9 mouse cellular contexts compared by ENCODE assay signal in genomic region chr9:110682697-110683096, GRCm38 (mm10). TPM values are rescaled to one million over a fixed set of nuclear protein-coding genes. Genes with fewer than 3 reads are reported as not detected.
DNase-seq lines count a peak whose midpoint lies in the region; ATAC-seq lines count a peak whose summit lies in the region.
"Not testable (repeated sequence)": the region's sequence is repeated elsewhere in the genome, so short reads cannot be mapped to it uniquely, and the experiment has no call there.
"Had no signal": no experiment of that assay in that cellular context is flagged by ENCODE, and none has a peak within 500 bp of the region (broad histone marks: within the 10 kb centered on the region; RNA-seq: fewer than 3 reads in every experiment).

No protein-coding gene starts in this region.

- 82% methylated on average over 3 of the region's 3 CpGs for WGBS in forebrain, embryonic 15.5 days
- 86% methylated on average over 3 of the region's 3 CpGs for WGBS in heart, embryonic 16.5 days
- 63% methylated on average over 3 of the region's 3 CpGs for WGBS in kidney, embryonic 15.5 days
- WGBS in lung, embryonic 15.5 days: 65% methylated on average over 3 of the region's 3 CpGs
- WGBS in midbrain, embryonic 13.5 days: 95% methylated on average over 3 of the region's 3 CpGs
- 65% methylated on average over 3 of the region's 3 CpGs for WGBS in stomach, embryonic 15.5 days

- H3K27me3 ChIP-seq in forebrain, embryonic 15.5 days; heart, embryonic 16.5 days (ENCODE audit: control insufficient read depth, insufficient read depth, low read length); kidney, embryonic 15.5 days; lung, embryonic 15.5 days; midbrain, embryonic 13.5 days; stomach, embryonic 15.5 days (replicated peaks): not testable (repeated sequence)

- H3K9ac ChIP-seq in forebrain, embryonic 15.5 days (replicated peaks); heart, embryonic 16.5 days (ENCODE audit: low read length); kidney, embryonic 15.5 days; lung, embryonic 15.5 days; midbrain, embryonic 13.5 days (replicated peaks); stomach, embryonic 15.5 days: not testable (repeated sequence)

- H3K4me3 ChIP-seq in forebrain, embryonic 15.5 days; heart, embryonic 16.5 days (ENCODE audit: low read length); kidney, embryonic 15.5 days (replicated peaks); lung, embryonic 15.5 days; midbrain, embryonic 13.5 days (replicated peaks); stomach, embryonic 15.5 days (replicated peaks): not testable (repeated sequence)

- peak; percentile 28 for DNase-seq in Muller cell, postnatal 12 days (ENCODE audit: inconsistent ontology term)

- H3K9me3 ChIP-seq in forebrain, embryonic 15.5 days; heart, embryonic 16.5 days (replicated peaks; ENCODE audit: control insufficient read depth, low read length); kidney, embryonic 15.5 days (replicated peaks); lung, embryonic 15.5 days; midbrain, embryonic 13.5 days; stomach, embryonic 15.5 days: not testable (repeated sequence)

- H3K36me3 ChIP-seq in forebrain, embryonic 15.5 days; heart, embryonic 16.5 days (ENCODE audit: control insufficient read depth, insufficient read depth); kidney, embryonic 15.5 days; lung, embryonic 15.5 days; midbrain, embryonic 13.5 days; stomach, embryonic 15.5 days: not testable (repeated sequence)

- not testable (repeated sequence) for ATAC-seq in forebrain, embryonic 15.5 days (replicated peaks); heart, embryonic 16.5 days (replicated peaks; ENCODE audit: extremely low read depth, insufficient read depth, low FRiP score); kidney, embryonic 15.5 days (replicated peaks; ENCODE audit: low FRiP score); lung, embryonic 15.5 days (ENCODE audit: borderline replicate concordance, extremely low read depth, low FRiP score, low TSS enrichment); midbrain, embryonic 13.5 days; stomach, embryonic 15.5 days (ENCODE audit: insufficient read depth, low FRiP score, low read depth)

- H3K4me1 ChIP-seq in forebrain, embryonic 15.5 days: peaks cover 53% of the 10 kb centered on the region
- peaks cover 78% of the 10 kb centered on the region for H3K4me1 ChIP-seq in heart, embryonic 16.5 days (ENCODE audit: control insufficient read depth, insufficient read depth, low read length)
- H3K4me1 ChIP-seq in kidney, embryonic 15.5 days: peaks cover 61% of the 10 kb centered on the region
- peaks cover 50% of the 10 kb centered on the region for H3K4me1 ChIP-seq in lung, embryonic 15.5 days
- H3K4me1 ChIP-seq in midbrain, embryonic 13.5 days (replicated peaks): peaks cover 68% of the 10 kb centered on the region
- peaks cover 32% of the 10 kb centered on the region for H3K4me1 ChIP-seq in stomach, embryonic 15.5 days

- peak overlapping the region; percentile 72; the same call in 1 of the 2 replicates for H3K27ac ChIP-seq in forebrain, embryonic 15.5 days (replicated peaks)
- H3K27ac ChIP-seq in heart, embryonic 16.5 days (ENCODE audit: low read length): peak overlapping the region; percentile 97
- peak overlapping the region; percentile 92 for H3K27ac ChIP-seq in kidney, embryonic 15.5 days
- H3K27ac ChIP-seq in lung, embryonic 15.5 days: peak overlapping the region; percentile 98
- 0 out of 2 replicates have a peak overlapping the region, but pooled peaks have one; percentile 67 for H3K27ac ChIP-seq in midbrain, embryonic 13.5 days
- H3K27ac ChIP-seq in stomach, embryonic 15.5 days: peak overlapping the region; percentile 98; the same call in 1 of the 2 replicates

- not testable (repeated sequence) for H3K4me2 ChIP-seq in forebrain, embryonic 15.5 days (replicated peaks); heart, embryonic 16.5 days (ENCODE audit: low read depth, low read length); kidney, embryonic 15.5 days; lung, embryonic 15.5 days; midbrain, embryonic 13.5 days (replicated peaks); stomach, embryonic 15.5 days

RNA-seq across cellular contexts. Expression of gene Ccdc12, which starts 26.4 kb away (rescaled TPM):
- polyA plus RNA-seq in forebrain, embryonic 15.5 days (2015; fragmentation: Nextera tagmentation; extraction: Ambion mirVana): 120 and 130 TPM in 2 replicates
- 139 and 147 TPM in 2 replicates for polyA plus RNA-seq in heart, embryonic 16.5 days (2015; fragmentation: Nextera tagmentation; extraction: Ambion mirVana)
- 151 and 157 TPM in 2 replicates for polyA plus RNA-seq in kidney, embryonic 15.5 days (2015; fragmentation: Nextera tagmentation; extraction: Ambion mirVana)
- 151 TPM in 2 replicates for polyA plus RNA-seq in lung, embryonic 15.5 days (2015; fragmentation: Nextera tagmentation; extraction: Ambion mirVana)
- 136 and 140 TPM in 2 replicates for polyA plus RNA-seq in midbrain, embryonic 13.5 days (2015; fragmentation: Nextera tagmentation; extraction: Ambion mirVana)
- polyA plus RNA-seq in stomach, embryonic 15.5 days (2015; fragmentation: Nextera tagmentation; extraction: Ambion mirVana): 146 and 160 TPM in 2 replicates

RNA-seq across cellular contexts. Expression of gene Nbeal2, which starts 28.7 kb away (rescaled TPM):
- polyA plus RNA-seq in forebrain, embryonic 15.5 days (2015; fragmentation: Nextera tagmentation; extraction: Ambion mirVana): 2.1 and 2.4 TPM in 2 replicates
- 3.3 and 3.8 TPM in 2 replicates for polyA plus RNA-seq in heart, embryonic 16.5 days (2015; fragmentation: Nextera tagmentation; extraction: Ambion mirVana)
- polyA plus RNA-seq in kidney, embryonic 15.5 days (2015; fragmentation: Nextera tagmentation; extraction: Ambion mirVana): 3.7 and 5.5 TPM in 2 replicates
- 3.6 and 4.2 TPM in 2 replicates for polyA plus RNA-seq in lung, embryonic 15.5 days (2015; fragmentation: Nextera tagmentation; extraction: Ambion mirVana)
- polyA plus RNA-seq in midbrain, embryonic 13.5 days (2015; fragmentation: Nextera tagmentation; extraction: Ambion mirVana): 2.0 and 3.1 TPM in 2 replicates
- 6.2 and 6.9 TPM in 2 replicates for polyA plus RNA-seq in stomach, embryonic 15.5 days (2015; fragmentation: Nextera tagmentation; extraction: Ambion mirVana)

RNA-seq across cellular contexts. Expression of gene Nradd, which starts 58.4 kb away (rescaled TPM):
- polyA plus RNA-seq in forebrain, embryonic 15.5 days (2015; fragmentation: Nextera tagmentation; extraction: Ambion mirVana): 29.1 and 32.8 TPM in 2 replicates
- 16.4 and 17.2 TPM in 2 replicates for polyA plus RNA-seq in heart, embryonic 16.5 days (2015; fragmentation: Nextera tagmentation; extraction: Ambion mirVana)
- 55.2 and 56.4 TPM in 2 replicates for polyA plus RNA-seq in kidney, embryonic 15.5 days (2015; fragmentation: Nextera tagmentation; extraction: Ambion mirVana)
- 51.2 and 55.6 TPM in 2 replicates for polyA plus RNA-seq in lung, embryonic 15.5 days (2015; fragmentation: Nextera tagmentation; extraction: Ambion mirVana)
- 33.8 and 36.6 TPM in 2 replicates for polyA plus RNA-seq in midbrain, embryonic 13.5 days (2015; fragmentation: Nextera tagmentation; extraction: Ambion mirVana)
- polyA plus RNA-seq in stomach, embryonic 15.5 days (2015; fragmentation: Nextera tagmentation; extraction: Ambion mirVana): 28.5 and 30.5 TPM in 2 replicates

RNA-seq across cellular contexts. Expression of gene Myl3, which starts 59.0 kb away (rescaled TPM):
- polyA plus RNA-seq in forebrain, embryonic 15.5 days (2015; fragmentation: Nextera tagmentation; extraction: Ambion mirVana): 0.45 and 1.3 TPM in 2 replicates
- polyA plus RNA-seq in heart, embryonic 16.5 days (2015; fragmentation: Nextera tagmentation; extraction: Ambion mirVana): 4,391 and 5,295 TPM in 2 replicates
- polyA plus RNA-seq in kidney, embryonic 15.5 days (2015; fragmentation: Nextera tagmentation; extraction: Ambion mirVana): 1.8 and 3.9 TPM in 2 replicates
- polyA plus RNA-seq in lung, embryonic 15.5 days (2015; fragmentation: Nextera tagmentation; extraction: Ambion mirVana): 19.8 and 68.6 TPM in 2 replicates
- polyA plus RNA-seq in midbrain, embryonic 13.5 days (2015; fragmentation: Nextera tagmentation; extraction: Ambion mirVana): not detected in 2 replicates
- polyA plus RNA-seq in stomach, embryonic 15.5 days (2015; fragmentation: Nextera tagmentation; extraction: Ambion mirVana): 2.6 and 2.7 TPM in 2 replicates
- polyA plus RNA-seq: adrenal gland, adult 2 months; erythroblast, embryonic 14.5 days had no signal
